Mouse (Mus musculus): ENCODE measurements around the gene Gm21987.

DNA sequence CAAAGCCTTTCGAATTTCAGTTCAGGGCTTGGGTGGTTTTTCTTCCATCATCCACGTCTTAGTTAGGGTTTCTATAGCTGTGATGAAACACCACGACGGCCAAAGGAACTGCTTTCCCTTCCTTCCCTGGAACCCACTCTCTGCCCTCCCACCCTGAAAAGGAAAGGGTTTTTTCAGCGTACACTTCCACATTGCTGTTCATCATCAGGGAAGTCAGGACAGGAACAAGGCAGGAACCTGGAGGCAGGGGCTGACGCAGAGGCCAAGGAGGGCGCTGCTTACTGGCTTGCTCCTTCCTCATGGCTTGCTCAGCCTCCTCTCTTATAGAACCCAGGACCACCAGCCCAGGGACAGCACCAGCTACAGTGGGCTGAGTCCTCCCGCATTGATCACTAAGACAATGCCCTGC, 30.0 kb downstream of the Gm21987 start:
- TF ChIP-seq SMC3 (IDR thresholded peaks at IDR 0.05; ENCODE audit: low read depth, low read length) (no peak), CTCF (conservative IDR thresholded peaks at IDR 0.05 in 1 of 2, IDR thresholded peaks at IDR 0.05 in 1 of 2; ENCODE audit: low read depth in 2 of 2, low read length in 2 of 2) (no peak), TCF12 (IDR thresholded peaks at IDR 0.05; ENCODE audit: low read depth, low read length) (peak; percentile 2; the same call in 1 of the 2 replicates), E2F4 (IDR thresholded peaks at IDR 0.05; ENCODE audit: insufficient replicate concordance, low read depth, low read length) (no peak), JUND (conservative IDR thresholded peaks at IDR 0.05; ENCODE audit: low read depth, low read length) (no peak), POLR2A (IDR thresholded peaks at IDR 0.05; ENCODE audit: low read depth, low read length) (peak; percentile 11; the same call in 1 of the 2 replicates), MAX (IDR thresholded peaks at IDR 0.05; ENCODE audit: low read length) (peak; percentile 53; the same call in 1 of the 2 replicates), CHD2 (IDR thresholded peaks at IDR 0.05; ENCODE audit: low read length) (0 out of 2 replicates have a peak, but pooled peaks have one; percentile 20), ZKSCAN1 (IDR thresholded peaks at IDR 0.05; ENCODE audit: borderline replicate concordance, low read depth, low read length) (no peak)

Data from CH12.LX (cell line).